Mouse (Mus musculus): ENCODE measurements around the gene Agap1. TPM values are rescaled to one million over a fixed set of nuclear protein-coding genes. Genes with fewer than 3 reads are reported as not detected.
A peak's percentile ranks its signal among the peaks of the same experiment; 100 is the strongest.

Agap1 gene
- total and polyA plus RNA-seq, 2 experiments from 2014 or later = 45.9 to 175 TPM

DNA sequence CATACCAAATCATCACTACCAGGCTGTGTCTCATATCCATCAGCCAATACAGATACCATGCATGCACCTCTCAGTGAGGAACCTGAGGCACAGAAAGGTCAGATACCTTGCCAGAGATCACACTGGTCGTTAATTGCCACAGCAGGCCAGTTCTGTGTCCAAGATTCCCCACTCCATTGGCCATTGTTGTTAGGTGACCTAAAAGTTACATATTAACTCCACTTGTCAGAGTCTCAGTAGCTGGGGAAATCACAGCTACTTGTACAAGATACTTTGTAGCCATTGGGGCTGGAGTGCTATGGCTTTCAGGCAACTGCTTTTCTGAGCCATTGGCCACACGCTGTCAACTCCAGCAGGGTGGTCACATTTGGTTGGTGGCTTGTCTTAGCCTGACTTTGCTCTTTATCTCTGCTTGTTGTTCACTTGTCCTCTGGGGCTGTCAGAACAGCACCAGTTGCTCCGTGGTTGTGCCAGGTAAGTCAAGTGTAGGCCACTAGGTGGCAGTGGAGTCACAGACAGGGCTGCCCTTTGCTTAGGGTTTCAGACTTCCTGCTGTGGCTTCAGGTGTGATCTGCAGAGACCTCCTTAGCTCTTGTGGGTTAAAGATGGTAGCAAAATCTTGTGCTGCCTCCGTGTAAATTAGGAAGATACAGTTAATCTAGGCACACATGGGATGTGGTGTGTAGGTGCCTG, 191.9 kb downstream of the Agap1 start:
- WGBS = 33% methylated on average over 4 of the region's 4 CpGs
- no peak overlapping the region for H3K9ac ChIP-seq (replicated peaks; ENCODE audit: low read length, poor library complexity, severe bottlenecking)
- TF ChIP-seq CTCF (IDR thresholded peaks at IDR 0.05) = peak; percentile 92
- H3K4me2 ChIP-seq (ENCODE audit: low read depth, low read length, poor library complexity, severe bottlenecking) = no peak overlapping the region
- H3K4me1 ChIP-seq (ENCODE audit: insufficient read depth, low read length) = 0 out of 2 replicates have a peak, but pooled peaks cover under 1% of the 10 kb centered on the region
- no peaks in the 10 kb centered on the region for H3K27me3 ChIP-seq (ENCODE audit: insufficient read depth, low read length)
- H3K9me3 ChIP-seq (ENCODE audit: low read length) = no peaks in the 10 kb centered on the region
- peaks cover 13% of the 10 kb centered on the region; the same call in 1 of the 2 replicates for H3K36me3 ChIP-seq (ENCODE audit: insufficient read depth, low read length)
- no peak overlapping the region for H3K4me3 ChIP-seq (ENCODE audit: low read depth, low read length)
- ATAC-seq (ENCODE audit: low FRiP score) = no peak
- no peak overlapping the region for H3K27ac ChIP-seq (ENCODE audit: low read depth, low read length)
- peak; percentile 78 for DNase-seq (ENCODE audit: low spot score)

DNA sequence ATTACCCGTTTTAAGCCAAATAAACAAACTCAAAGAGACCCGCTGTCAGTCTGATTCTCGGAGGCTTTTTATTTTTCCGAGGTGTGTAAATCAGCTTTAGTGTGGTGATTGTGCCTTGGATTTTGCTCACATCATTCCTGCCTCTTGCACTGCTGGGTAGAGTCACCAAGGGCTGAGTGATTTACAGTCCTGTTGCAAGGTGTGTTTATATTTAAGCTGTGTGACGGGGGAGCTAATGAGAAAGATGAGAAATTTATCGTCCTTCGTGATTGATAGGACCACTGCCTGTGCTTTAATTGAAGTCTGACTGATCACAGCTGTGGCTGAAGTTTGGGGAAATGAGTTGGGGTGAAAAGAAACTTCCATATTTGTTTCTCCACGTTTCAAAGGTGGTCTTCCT, 192.9 kb downstream of the Agap1 start:
- H3K27me3 ChIP-seq (ENCODE audit: insufficient read depth, low read length) = no peaks in the 10 kb centered on the region
- H3K4me1 ChIP-seq (ENCODE audit: insufficient read depth, low read length) = no peaks in the 10 kb centered on the region
- H3K9ac ChIP-seq (replicated peaks; ENCODE audit: low read length, poor library complexity, severe bottlenecking) = no peak overlapping the region
- H3K4me3 ChIP-seq (ENCODE audit: low read depth, low read length) = no peak overlapping the region
- H3K36me3 ChIP-seq (ENCODE audit: insufficient read depth, low read length) = peaks cover 13% of the 10 kb centered on the region; the same call in 1 of the 2 replicates
- TF ChIP-seq CTCF (IDR thresholded peaks at IDR 0.05) = no peak
- WGBS = 83% methylated on average over 8 of the region's 8 CpGs
- no peaks in the 10 kb centered on the region for H3K9me3 ChIP-seq (ENCODE audit: low read length)
- H3K27ac ChIP-seq (ENCODE audit: low read depth, low read length) = no peak overlapping the region
- ATAC-seq (ENCODE audit: low FRiP score) = no peak
- no peak for DNase-seq (ENCODE audit: low spot score)
- H3K4me2 ChIP-seq (ENCODE audit: low read depth, low read length, poor library complexity, severe bottlenecking) = no peak overlapping the region

DNA sequence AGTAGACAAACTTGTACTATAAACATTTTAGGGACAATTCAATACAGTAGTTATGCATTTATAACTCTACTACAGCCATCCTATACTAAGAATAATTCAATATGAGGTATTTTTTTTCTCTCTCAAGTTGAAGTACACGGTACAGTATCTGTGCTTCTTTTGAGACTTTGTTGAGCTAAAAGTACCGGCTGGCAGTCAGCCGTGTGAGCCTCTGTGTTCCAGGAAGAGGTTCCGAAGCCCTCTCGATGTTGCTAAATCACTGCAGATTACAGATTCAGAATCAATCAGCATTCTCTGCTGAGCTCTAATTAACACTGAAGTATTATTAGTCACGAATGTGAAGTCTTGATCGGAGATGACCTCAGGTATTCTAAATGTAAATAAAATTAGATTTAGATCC, 196.0 kb downstream of the Agap1 start:
- ATAC-seq (ENCODE audit: low FRiP score) (no peak), DNase-seq (ENCODE audit: low spot score) (no peak)
- Histone ChIP-seq H3K27me3 (ENCODE audit: insufficient read depth, low read length) (no peaks in the 10 kb centered on the region), H3K4me2 (ENCODE audit: low read depth, low read length, poor library complexity, severe bottlenecking) (no peak overlapping the region), H3K9me3 (ENCODE audit: low read length) (no peaks in the 10 kb centered on the region), H3K36me3 (ENCODE audit: insufficient read depth, low read length) (peaks cover 2% of the 10 kb centered on the region; the same call in 1 of the 2 replicates), H3K4me1 (ENCODE audit: insufficient read depth, low read length) (no peaks in the 10 kb centered on the region), H3K4me3 (ENCODE audit: low read depth, low read length) (no peak overlapping the region), H3K27ac (ENCODE audit: low read depth, low read length) (no peak overlapping the region), H3K9ac (replicated peaks; ENCODE audit: low read length, poor library complexity, severe bottlenecking) (no peak overlapping the region)
- 76% methylated on average over 7 of the region's 7 CpGs for WGBS
- no peak for TF ChIP-seq CTCF (IDR thresholded peaks at IDR 0.05)

DNA sequence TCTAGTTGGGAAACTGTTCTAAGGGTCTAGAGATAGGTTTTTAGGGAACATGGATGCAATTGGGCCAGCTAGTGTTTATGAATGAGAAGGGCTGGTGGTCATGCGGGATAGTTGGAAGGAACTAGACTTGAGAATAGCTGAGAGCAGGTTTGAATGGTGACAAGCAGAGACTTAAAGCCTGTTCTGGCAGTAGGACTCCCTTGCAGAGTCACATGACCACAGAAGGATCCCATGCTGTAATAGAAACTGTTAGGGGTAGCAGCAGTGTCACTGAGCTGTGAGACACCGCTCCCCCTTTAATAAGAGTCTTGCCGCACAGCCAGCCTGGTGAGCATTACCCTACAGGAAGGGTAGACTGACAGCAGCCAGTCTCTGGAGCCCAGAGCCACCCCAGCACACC, 201.6 kb downstream of the Agap1 start:
- no peaks in the 10 kb centered on the region for H3K4me1 ChIP-seq (ENCODE audit: insufficient read depth, low read length)
- H3K36me3 ChIP-seq (ENCODE audit: insufficient read depth, low read length) = 0 out of 2 replicates have a peak, but pooled peaks cover 3% of the 10 kb centered on the region
- H3K4me2 ChIP-seq (ENCODE audit: low read depth, low read length, poor library complexity, severe bottlenecking) = no peak overlapping the region
- DNase-seq (ENCODE audit: low spot score) (no peak), ATAC-seq (ENCODE audit: low FRiP score) (no peak)
- H3K9me3 ChIP-seq (ENCODE audit: low read length) = no peaks in the 10 kb centered on the region
- no peak for TF ChIP-seq CTCF (IDR thresholded peaks at IDR 0.05)
- 91% methylated on average over 3 of the region's 3 CpGs for WGBS
- H3K9ac ChIP-seq (replicated peaks; ENCODE audit: low read length, poor library complexity, severe bottlenecking) = no peak overlapping the region
- no peaks in the 10 kb centered on the region for H3K27me3 ChIP-seq (ENCODE audit: insufficient read depth, low read length)
- no peak overlapping the region for H3K27ac ChIP-seq (ENCODE audit: low read depth, low read length)
- no peak overlapping the region for H3K4me3 ChIP-seq (ENCODE audit: low read depth, low read length)

DNA sequence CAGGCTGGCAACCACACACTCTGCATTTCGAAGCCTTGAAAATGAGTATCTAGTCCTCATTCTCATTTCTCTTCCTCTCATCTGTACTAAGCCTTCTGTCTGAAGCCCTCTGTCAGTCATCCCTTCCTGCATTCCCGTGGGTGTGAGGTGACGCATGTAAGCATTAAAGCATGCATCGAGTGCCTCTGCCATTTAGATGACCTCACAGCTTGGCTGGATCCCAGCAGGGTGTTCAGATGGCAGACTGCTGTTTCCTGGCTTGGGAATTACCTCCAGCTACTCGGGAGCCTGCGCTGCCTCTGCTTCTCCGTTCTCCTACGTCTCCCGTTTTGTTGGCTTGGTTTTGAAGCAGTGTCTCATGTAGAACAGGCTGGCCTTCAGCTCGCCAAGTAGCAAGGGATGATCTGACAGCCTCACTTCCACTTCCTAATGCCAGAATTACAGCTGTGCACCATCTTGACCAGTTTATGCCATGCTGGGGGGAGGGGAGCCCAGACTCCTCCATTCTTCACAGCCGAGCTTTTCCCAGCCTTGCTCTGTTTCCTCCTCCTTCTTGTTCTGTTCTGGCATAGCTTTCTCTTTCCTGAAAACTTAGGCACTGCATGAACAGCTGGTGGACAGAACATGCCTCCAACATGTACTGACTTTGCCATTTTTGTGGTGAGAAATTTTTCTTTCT, 202.2 kb downstream of the Agap1 start:
- H3K4me1 ChIP-seq (ENCODE audit: insufficient read depth, low read length) = no peaks in the 10 kb centered on the region
- H3K36me3 ChIP-seq (ENCODE audit: insufficient read depth, low read length) = 0 out of 2 replicates have a peak, but pooled peaks cover 3% of the 10 kb centered on the region
- H3K27ac ChIP-seq (ENCODE audit: low read depth, low read length) = no peak overlapping the region
- no peaks in the 10 kb centered on the region for H3K9me3 ChIP-seq (ENCODE audit: low read length)
- no peak overlapping the region for H3K4me3 ChIP-seq (ENCODE audit: low read depth, low read length)
- H3K9ac ChIP-seq (replicated peaks; ENCODE audit: low read length, poor library complexity, severe bottlenecking) = no peak overlapping the region
- peak; percentile 46 for DNase-seq (ENCODE audit: low spot score)
- no peak for ATAC-seq (ENCODE audit: low FRiP score)
- 44% methylated on average over 11 of the region's 11 CpGs for WGBS
- H3K27me3 ChIP-seq (ENCODE audit: insufficient read depth, low read length) = no peaks in the 10 kb centered on the region
- H3K4me2 ChIP-seq (ENCODE audit: low read depth, low read length, poor library complexity, severe bottlenecking) = no peak overlapping the region
- no peak for TF ChIP-seq CTCF (IDR thresholded peaks at IDR 0.05)

DNA sequence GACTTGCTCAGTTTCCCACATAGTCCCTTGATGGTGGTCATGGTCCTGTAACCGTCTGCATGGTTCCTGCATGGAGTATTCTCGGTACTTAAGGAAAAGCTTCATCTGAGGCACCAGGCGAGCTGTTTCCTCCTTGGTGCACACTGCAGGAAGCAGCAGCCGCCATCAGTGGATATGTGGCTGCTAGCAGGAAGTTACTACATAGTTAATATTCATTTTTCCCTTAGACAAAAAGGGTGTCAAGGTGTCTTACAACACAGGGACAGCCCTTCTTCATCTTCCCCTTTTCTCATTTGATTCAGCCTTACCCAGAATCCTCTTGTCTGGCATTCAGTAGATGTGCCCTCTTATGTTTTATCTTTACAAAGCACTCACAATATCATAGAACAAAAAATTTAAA, 206.2 kb downstream of the Agap1 start:
- Histone ChIP-seq H3K4me1 (ENCODE audit: insufficient read depth, low read length) (no peaks in the 10 kb centered on the region), H3K9me3 (ENCODE audit: low read length) (no peaks in the 10 kb centered on the region), H3K36me3 (ENCODE audit: insufficient read depth, low read length) (peaks cover 25% of the 10 kb centered on the region), H3K4me2 (ENCODE audit: low read depth, low read length, poor library complexity, severe bottlenecking) (no peak overlapping the region), H3K4me3 (ENCODE audit: low read depth, low read length) (no peak overlapping the region), H3K27me3 (ENCODE audit: insufficient read depth, low read length) (no peaks in the 10 kb centered on the region), H3K9ac (replicated peaks; ENCODE audit: low read length, poor library complexity, severe bottlenecking) (no peak overlapping the region), H3K27ac (ENCODE audit: low read depth, low read length) (no peak overlapping the region)
- WGBS = 89% methylated on average over 4 of the region's 4 CpGs
- TF ChIP-seq CTCF (IDR thresholded peaks at IDR 0.05) = no peak
- DNase-seq (ENCODE audit: low spot score) = no peak
- ATAC-seq (ENCODE audit: low FRiP score) = no peak
